Mouse (Mus musculus) lung, embryonic 15.5 days (tissue): Measurements from ENCODE around the gene Gstm7. TPM values are rescaled to one million over a fixed set of nuclear protein-coding genes. Genes with fewer than 3 reads are reported as not detected.
"Not testable (repeated sequence)": the region's sequence is repeated elsewhere in the genome, so short reads cannot be mapped to it uniquely, and the experiment has no call there.

Source experiments
- ATAC-seq: fragments of 200-750 bp; cut with Nextera tagmentation; 2 replicates; pipeline ENCODE4 v1.8.0; 2017; ENCODE audit warnings: moderate number of reproducible peaks, borderline replicate concordance; ENCODE audit not compliant: low FRiP score, low TSS enrichment; ENCODE audit errors: extremely low read depth
- H3K27ac ChIP-seq: fragments of 300-500 bp; sonication (generic); 2 replicates; pipeline ENCODE4 v1.5.1; 2015; ENCODE audit warnings: moderate library complexity, mild to moderate bottlenecking, inconsistent platforms
- H3K27me3 ChIP-seq: fragments of 300-500 bp; sonication (generic); 2 replicates; pipeline ENCODE4 v1.6.1; 2015; ENCODE audit warnings: inconsistent platforms
- H3K36me3 ChIP-seq: fragments of 300-500 bp; sonication (generic); 2 replicates; pipeline ENCODE4 v1.6.1; 2015; ENCODE audit warnings: inconsistent platforms
- H3K4me1 ChIP-seq: fragments of 300-500 bp; sonication (generic); 2 replicates; pipeline ENCODE4 v1.6.1; 2015; ENCODE audit warnings: inconsistent platforms
- H3K4me2 ChIP-seq: fragments of 300-500 bp; sonication (generic); 2 replicates; pipeline ENCODE4 v1.6.1; 2015; ENCODE audit warnings: inconsistent platforms, mild to moderate bottlenecking, moderate library complexity
- H3K4me3 ChIP-seq: fragments of 300-500 bp; sonication (generic); 2 replicates; pipeline ENCODE4 v1.5.1; 2015; ENCODE audit warnings: mild to moderate bottlenecking, inconsistent platforms
- H3K9ac ChIP-seq: fragments of 300-500 bp; sonication (generic); 2 replicates; pipeline ENCODE4 v1.6.1; 2015; ENCODE audit warnings: inconsistent platforms
- H3K9me3 ChIP-seq: fragments of 300-500 bp; sonication (generic); 2 replicates; pipeline ENCODE4 v1.6.1; 2016; ENCODE audit warnings: inconsistent platforms
- WGBS: fragments of 180-500 bp; shearing (Covaris S2); methylation state at CpG from one replicate; pipeline ENCODE4 v1.1.7; 2015; 5-methylcytosine and 5-hydroxymethylcytosine counted together
- polyA plus RNA-seq: library from polyadenylated mRNA; unstranded; fragments of >200 nt; fragmentation: Nextera tagmentation; extraction: Ambion mirVana; gene quantifications from 2 replicates; pipeline ENCODE4 v1.2.1, GENCODE M21; 2015

Gene Gstm7
- polyA plus RNA-seq, 1 experiment from 2014 or later, result 12.2 TPM

GRCm38 (mm10) chr3:107953906-107954305 lies 22.3 kb upstream of the Gstm7 start:
- Histone ChIP-seq H3K9me3 (no peaks in the 10 kb centered on the region), H3K9ac (no peak overlapping the region), H3K4me3 (no peak overlapping the region), H3K36me3 (no peaks in the 10 kb centered on the region), H3K4me2 (no peak overlapping the region), H3K27ac (no peak overlapping the region), H3K4me1 (0 out of 2 replicates have a peak, but pooled peaks cover 5% of the 10 kb centered on the region), H3K27me3 (no peaks in the 10 kb centered on the region)
- WGBS, result 81% methylated on average over 5 of the region's 5 CpGs
- ATAC-seq, result no peak

- Histone ChIP-seq H3K36me3 (no peaks in the 10 kb centered on the region), H3K4me1 (0 out of 2 replicates have a peak, but pooled peaks cover 5% of the 10 kb centered on the region), H3K4me2 (no peak overlapping the region), H3K27ac (no peak overlapping the region), H3K9ac (no peak overlapping the region), H3K4me3 (no peak overlapping the region), H3K27me3 (no peaks in the 10 kb centered on the region), H3K9me3 (no peaks in the 10 kb centered on the region)
- peak; percentile 79 for ATAC-seq
- WGBS, result 20% methylated on average over 6 of the region's 6 CpGs
Observed at GRCm38 (mm10) chr3:107953328-107953755, 21.7 kb upstream of the Gstm7 start.

- Histone ChIP-seq H3K4me3 (no peak overlapping the region), H3K36me3 (no peaks in the 10 kb centered on the region), H3K27ac (no peak overlapping the region), H3K9me3 (no peaks in the 10 kb centered on the region), H3K4me2 (no peak overlapping the region), H3K9ac (no peak overlapping the region), H3K27me3 (no peaks in the 10 kb centered on the region), H3K4me1 (0 out of 2 replicates have a peak, but pooled peaks cover 5% of the 10 kb centered on the region)
- 75% methylated on average over 11 of the region's 11 CpGs for WGBS
- no peak for ATAC-seq
Observed at GRCm38 (mm10) chr3:107950531-107950930, 18.9 kb upstream of the Gstm7 start.

- H3K27ac ChIP-seq, H3K9ac ChIP-seq, H3K4me3 ChIP-seq, H3K4me1 ChIP-seq, H3K36me3 ChIP-seq, H3K9me3 ChIP-seq, H3K27me3 ChIP-seq, H3K4me2 ChIP-seq, ATAC-seq: not testable (repeated sequence)
- WGBS, result 89% methylated on average over 1 of the region's 1 CpGs
Observed at GRCm38 (mm10) chr3:107949461-107949860, 17.8 kb upstream of the Gstm7 start.

- ATAC-seq, result no peak
- H3K4me2 ChIP-seq, result no peak overlapping the region
- no peak overlapping the region for H3K9ac ChIP-seq
- H3K27me3 ChIP-seq, result no peaks in the 10 kb centered on the region
- H3K27ac ChIP-seq, result no peak overlapping the region
- no peak overlapping the region for H3K4me3 ChIP-seq
- peaks cover 3% of the 10 kb centered on the region; the same call in 1 of the 2 replicates for H3K4me1 ChIP-seq
- no peaks in the 10 kb centered on the region for H3K36me3 ChIP-seq
- 48% methylated on average over 4 of the region's 4 CpGs for WGBS
- no peaks in the 10 kb centered on the region for H3K9me3 ChIP-seq
Observed at GRCm38 (mm10) chr3:107945729-107946128, 14.1 kb upstream of the Gstm7 start.

- peak; percentile 39; the same call in 1 of the 2 replicates for ATAC-seq
- WGBS, result 15% methylated on average over 20 of the region's 20 CpGs
- Histone ChIP-seq H3K4me3 (peak within 1 kb of the TSS; percentile 23), H3K27me3 (no peaks in the 10 kb centered on the region), H3K4me1 (peaks cover 3% of the 10 kb centered on the region; the same call in 1 of the 2 replicates), H3K27ac (no peak within 1 kb of the TSS), H3K9me3 (no peaks in the 10 kb centered on the region), H3K36me3 (no peaks in the 10 kb centered on the region), H3K4me2 (peak within 1 kb of the TSS; percentile 51), H3K9ac (no peak within 1 kb of the TSS)
Observed at GRCm38 (mm10) chr3:107943239-107943990, 11.8 kb upstream of the Gstm7 start, which contains the start of gene Gstm6. Gene Gstm6, minus strand, starts transcription at chr3:107943749.

GRCm38 (mm10) chr3:107941261-107941660 lies 9.6 kb upstream of the Gstm7 start:
- 78% methylated on average over 4 of the region's 4 CpGs for WGBS
- no peak for ATAC-seq
- H3K9ac ChIP-seq, result no peak overlapping the region
- H3K27ac ChIP-seq, result no peak overlapping the region
- no peaks in the 10 kb centered on the region for H3K27me3 ChIP-seq
- H3K4me1 ChIP-seq, result peaks cover 3% of the 10 kb centered on the region; the same call in 1 of the 2 replicates
- no peaks in the 10 kb centered on the region for H3K9me3 ChIP-seq
- H3K4me3 ChIP-seq, result no peak overlapping the region
- no peak overlapping the region for H3K4me2 ChIP-seq
- no peaks in the 10 kb centered on the region for H3K36me3 ChIP-seq

- no peak for ATAC-seq
- H3K9ac ChIP-seq, result no peak overlapping the region
- H3K27me3 ChIP-seq, result no peaks in the 10 kb centered on the region
- peaks cover 3% of the 10 kb centered on the region; the same call in 1 of the 2 replicates for H3K4me1 ChIP-seq
- no peaks in the 10 kb centered on the region for H3K36me3 ChIP-seq
- H3K4me2 ChIP-seq, result no peak overlapping the region
- WGBS, result 52% methylated on average over 7 of the region's 7 CpGs
- H3K27ac ChIP-seq, result no peak overlapping the region
- H3K9me3 ChIP-seq, result no peaks in the 10 kb centered on the region
- H3K4me3 ChIP-seq, result no peak overlapping the region
Observed at GRCm38 (mm10) chr3:107940524-107940923, 8.9 kb upstream of the Gstm7 start.

GRCm38 (mm10) chr3:107939830-107940229 lies 8.2 kb upstream of the Gstm7 start:
- H3K9me3 ChIP-seq, result no peaks in the 10 kb centered on the region
- WGBS, result 57% methylated on average over 4 of the region's 4 CpGs
- no peak overlapping the region for H3K27ac ChIP-seq
- no peaks in the 10 kb centered on the region for H3K27me3 ChIP-seq
- no peak overlapping the region for H3K9ac ChIP-seq
- H3K4me3 ChIP-seq, result no peak overlapping the region
- peaks cover 3% of the 10 kb centered on the region; the same call in 1 of the 2 replicates for H3K4me1 ChIP-seq
- H3K36me3 ChIP-seq, result no peaks in the 10 kb centered on the region
- ATAC-seq, result no peak
- no peak overlapping the region for H3K4me2 ChIP-seq

GRCm38 (mm10) chr3:107939403-107939802 lies 7.8 kb upstream of the Gstm7 start:
- no peaks in the 10 kb centered on the region for H3K36me3 ChIP-seq
- peak; percentile 53 for ATAC-seq
- 37% methylated on average over 3 of the region's 3 CpGs for WGBS
- H3K4me1 ChIP-seq, result peaks cover 3% of the 10 kb centered on the region; the same call in 1 of the 2 replicates
- H3K27ac ChIP-seq, result no peak overlapping the region
- H3K4me2 ChIP-seq, result no peak overlapping the region
- no peak overlapping the region for H3K4me3 ChIP-seq
- no peak overlapping the region for H3K9ac ChIP-seq
- H3K27me3 ChIP-seq, result no peaks in the 10 kb centered on the region
- H3K9me3 ChIP-seq, result no peaks in the 10 kb centered on the region

GRCm38 (mm10) chr3:107935888-107936287 lies 4.3 kb upstream of the Gstm7 start:
- H3K4me2 ChIP-seq, result no peak overlapping the region
- no peak overlapping the region for H3K4me3 ChIP-seq
- no peaks in the 10 kb centered on the region for H3K9me3 ChIP-seq
- H3K27me3 ChIP-seq, result no peaks in the 10 kb centered on the region
- no peak for ATAC-seq
- H3K4me1 ChIP-seq, result peaks cover 13% of the 10 kb centered on the region; the same call in 1 of the 2 replicates
- no peak overlapping the region for H3K27ac ChIP-seq
- 48% methylated on average over 3 of the region's 3 CpGs for WGBS
- H3K36me3 ChIP-seq, result no peaks in the 10 kb centered on the region
- H3K9ac ChIP-seq, result no peak overlapping the region

- no peak overlapping the region for H3K4me2 ChIP-seq
- peaks cover 14% of the 10 kb centered on the region; the same call in 1 of the 2 replicates for H3K4me1 ChIP-seq
- H3K9ac ChIP-seq, result no peak overlapping the region
- no peak overlapping the region for H3K27ac ChIP-seq
- H3K4me3 ChIP-seq, result no peak overlapping the region
- H3K27me3 ChIP-seq, result no peaks in the 10 kb centered on the region
- no peaks in the 10 kb centered on the region for H3K9me3 ChIP-seq
- 46% methylated on average over 3 of the region's 3 CpGs for WGBS
- ATAC-seq, result no peak
- H3K36me3 ChIP-seq, result no peaks in the 10 kb centered on the region
Observed at GRCm38 (mm10) chr3:107935268-107935667, 3.7 kb upstream of the Gstm7 start.
